Mouse (Mus musculus) heart, adult 8-10 months (tissue): ENCODE data around the gene Rab19. TPM values are rescaled to one million over a fixed set of nuclear protein-coding genes. Genes with fewer than 3 reads are reported as not detected.
A peak's percentile ranks its signal among the peaks of the same experiment; 100 is the strongest.
"Not testable (repeated sequence)": the region's sequence is repeated elsewhere in the genome, so short reads cannot be mapped to it uniquely, and the experiment has no call there.

ENCODE experiments used
- DNase-seq: peaks from one replicate; pipeline ENCODE4 v3.0.0; 2022; ENCODE audit warnings: low spot score
- total RNA-seq, 4 experiments: library from RNA; stranded (reverse); gene quantifications; 2 replicates each; pipeline ENCODE4 v1.2.4; 2022

Gene Rab19
- total RNA-seq, 4 experiments from 2014 or later, result 0.29 to 0.75 (median 0.44) TPM; not detected in 1

- no peak for DNase-seq
These were observed 1.8 kb upstream of the Rab19 start for GRCm38 (mm10) chr6:39379224-39379623.

GRCm38 (mm10) chr6:39379749-39380148, 1.2 kb upstream of the Rab19 start:
- no peak for DNase-seq

- DNase-seq, result no peak
These were observed 699 bp upstream of the Rab19 start for GRCm38 (mm10) chr6:39380276-39380675.

- no peak for DNase-seq
These were observed 9.0 kb downstream of the Rab19 start for GRCm38 (mm10) chr6:39389988-39390387.

GRCm38 (mm10) chr6:39395471-39395870, 14.5 kb downstream of the Rab19 start:
- no peak for DNase-seq

GRCm38 (mm10) chr6:39395916-39396315, 14.9 kb downstream of the Rab19 start:
- no peak for DNase-seq

- DNase-seq, result no peak
These were observed 16.1 kb downstream of the Rab19 start for GRCm38 (mm10) chr6:39397046-39397445.

GRCm38 (mm10) chr6:39398342-39398741, 17.4 kb downstream of the Rab19 start:
- DNase-seq, result no peak

- no peak for DNase-seq
These were observed 19.4 kb downstream of the Rab19 start for GRCm38 (mm10) chr6:39400343-39400742.

GRCm38 (mm10) chr6:39403136-39403535, 22.2 kb downstream of the Rab19 start:
- no peak for DNase-seq

- no peak for DNase-seq
These were observed 25.5 kb downstream of the Rab19 start for GRCm38 (mm10) chr6:39406480-39406879.

GRCm38 (mm10) chr6:39414106-39414505, 33.1 kb downstream of the Rab19 start:
- DNase-seq, result no peak

GRCm38 (mm10) chr6:39415762-39416161, 34.8 kb downstream of the Rab19 start:
- peak; percentile 49 for DNase-seq

GRCm38 (mm10) chr6:39416654-39417053, 35.7 kb downstream of the Rab19 start:
- DNase-seq, result not testable (repeated sequence)

- no peak for DNase-seq
These were observed 38.4 kb downstream of the Rab19 start for GRCm38 (mm10) chr6:39419386-39419850.

- DNase-seq, result peak; percentile 47
These were observed 39.1 kb downstream of the Rab19 start, which contains the start of gene Mkrn1 for GRCm38 (mm10) chr6:39419851-39420721. Gene Mkrn1 (minus strand): TSS chr6:39420462.

- no peak for DNase-seq
These were observed 39.9 kb downstream of the Rab19 start for GRCm38 (mm10) chr6:39420867-39421266.

GRCm38 (mm10) chr6:39423130-39423551, 42.2 kb downstream of the Rab19 start:
- DNase-seq, result no peak

- no peak for DNase-seq
These were observed 42.7 kb downstream of the Rab19 start for GRCm38 (mm10) chr6:39423686-39424085.

- no peak for DNase-seq
These were observed 44.2 kb downstream of the Rab19 start for GRCm38 (mm10) chr6:39425181-39425580.

GRCm38 (mm10) chr6:39426725-39427124, 45.8 kb downstream of the Rab19 start:
- no peak for DNase-seq

- DNase-seq, result no peak
These were observed 46.5 kb downstream of the Rab19 start for GRCm38 (mm10) chr6:39427276-39428003.
